Mouse (Mus musculus): ENCODE measurements around the gene Gm20388. TPM values are rescaled to one million over a fixed set of nuclear protein-coding genes. Genes with fewer than 3 reads are reported as not detected.

The Gm20388 gene
- polyA plus RNA-seq, 1 experiment from 2014 or later, result not detected

GRCm38 (mm10) chr8:123858574-123858940 is 3947.9 kb downstream of the Gm20388 start:
- peak; percentile 52 for DNase-seq (ENCODE audit: low spot score)
- Histone ChIP-seq H3K27me3 (ENCODE audit: control insufficient read depth, insufficient read depth, low read length) (peaks cover 6% of the 10 kb centered on the region; the same call in 1 of the 2 replicates), H3K4me3 (replicated peaks; ENCODE audit: low read length) (peak overlapping the region; percentile 94), H3K9me3 (ENCODE audit: control insufficient read depth, low read length) (no peaks in the 10 kb centered on the region), H3K4me2 (replicated peaks) (peak overlapping the region; percentile 94), H3K4me1 (replicated peaks; ENCODE audit: control insufficient read depth, insufficient read depth, low read length) (peaks cover 15% of the 10 kb centered on the region), H3K27ac (0 out of 2 replicates have a peak overlapping the region, but pooled peaks have one; percentile 86), H3K9ac (peak overlapping the region; percentile 91), H3K36me3 (replicated peaks; ENCODE audit: control insufficient read depth, insufficient read depth) (no peaks in the 10 kb centered on the region)
- no peak for ATAC-seq (ENCODE audit: low FRiP score)
- WGBS, result under 1% methylated on average over 17 of the region's 17 CpGs

GRCm38 (mm10) chr8:123858941-123859647 is 3948.5 kb downstream of the Gm20388 start:
- H3K36me3 ChIP-seq (replicated peaks; ENCODE audit: control insufficient read depth, insufficient read depth), result no peaks in the 10 kb centered on the region
- ATAC-seq (ENCODE audit: low FRiP score) (peak; percentile 96), DNase-seq (ENCODE audit: low spot score) (peak; percentile 86)
- H3K4me2 ChIP-seq (replicated peaks), result peak overlapping the region; percentile 94
- peak overlapping the region; percentile 94 for H3K4me3 ChIP-seq (replicated peaks; ENCODE audit: low read length)
- H3K27me3 ChIP-seq (ENCODE audit: control insufficient read depth, insufficient read depth, low read length), result peaks cover 6% of the 10 kb centered on the region; the same call in 1 of the 2 replicates
- no peaks in the 10 kb centered on the region for H3K9me3 ChIP-seq (ENCODE audit: control insufficient read depth, low read length)
- WGBS, result 1% methylated on average over 79 of the region's 79 CpGs
- peak overlapping the region; percentile 91 for H3K9ac ChIP-seq
- peaks cover 15% of the 10 kb centered on the region for H3K4me1 ChIP-seq (replicated peaks; ENCODE audit: control insufficient read depth, insufficient read depth, low read length)
- H3K27ac ChIP-seq, result peak overlapping the region; percentile 86

GRCm38 (mm10) chr8:123859648-123860259 is 3949.1 kb downstream of the Gm20388 start, which contains the start of gene Ccsap:
TSS of gene Ccsap (minus strand) at chr8:123860209.
- Histone ChIP-seq H3K9ac (peak within 1 kb of the TSS; percentile 91), H3K4me1 (replicated peaks; ENCODE audit: control insufficient read depth, insufficient read depth, low read length) (peaks cover 15% of the 10 kb centered on the region), H3K4me3 (replicated peaks; ENCODE audit: low read length) (peak within 1 kb of the TSS; percentile 94), H3K36me3 (replicated peaks; ENCODE audit: control insufficient read depth, insufficient read depth) (no peaks in the 10 kb centered on the region), H3K4me2 (replicated peaks) (peak within 1 kb of the TSS; percentile 94), H3K27ac (peak within 1 kb of the TSS; percentile 86), H3K27me3 (ENCODE audit: control insufficient read depth, insufficient read depth, low read length) (peaks cover 6% of the 10 kb centered on the region; the same call in 1 of the 2 replicates), H3K9me3 (ENCODE audit: control insufficient read depth, low read length) (no peaks in the 10 kb centered on the region)
- ATAC-seq (ENCODE audit: low FRiP score) (no peak; the same call in none of the 2 replicates), DNase-seq (ENCODE audit: low spot score) (no peak)
- WGBS, result 2% methylated on average over 48 of the region's 48 CpGs

GRCm38 (mm10) chr8:123860386-123860785 is 3949.7 kb downstream of the Gm20388 start:
- Histone ChIP-seq H3K9ac (peak overlapping the region; percentile 91; the same call in 1 of the 2 replicates), H3K4me2 (replicated peaks) (peak overlapping the region; percentile 94), H3K27me3 (ENCODE audit: control insufficient read depth, insufficient read depth, low read length) (peaks cover 9% of the 10 kb centered on the region; the same call in 1 of the 2 replicates), H3K27ac (no peak overlapping the region), H3K9me3 (ENCODE audit: control insufficient read depth, low read length) (no peaks in the 10 kb centered on the region), H3K4me1 (replicated peaks; ENCODE audit: control insufficient read depth, insufficient read depth, low read length) (peaks cover 15% of the 10 kb centered on the region), H3K4me3 (replicated peaks; ENCODE audit: low read length) (peak overlapping the region; percentile 94), H3K36me3 (replicated peaks; ENCODE audit: control insufficient read depth, insufficient read depth) (no peaks in the 10 kb centered on the region)
- 71% methylated on average over 4 of the region's 4 CpGs for WGBS
- ATAC-seq (ENCODE audit: low FRiP score) (no peak), DNase-seq (ENCODE audit: low spot score) (no peak)

- peaks cover 9% of the 10 kb centered on the region; the same call in 1 of the 2 replicates for H3K27me3 ChIP-seq (ENCODE audit: control insufficient read depth, insufficient read depth, low read length)
- DNase-seq (ENCODE audit: low spot score), result no peak
- H3K9me3 ChIP-seq (ENCODE audit: control insufficient read depth, low read length), result no peaks in the 10 kb centered on the region
- no peak overlapping the region for H3K27ac ChIP-seq
- no peak overlapping the region for H3K4me3 ChIP-seq (replicated peaks; ENCODE audit: low read length)
- no peak for ATAC-seq (ENCODE audit: low FRiP score)
- H3K4me1 ChIP-seq (replicated peaks; ENCODE audit: control insufficient read depth, insufficient read depth, low read length), result no peaks in the 10 kb centered on the region
- no peaks in the 10 kb centered on the region for H3K36me3 ChIP-seq (replicated peaks; ENCODE audit: control insufficient read depth, insufficient read depth)
- H3K4me2 ChIP-seq (replicated peaks), result no peak overlapping the region
- H3K9ac ChIP-seq, result no peak overlapping the region
- 87% methylated on average over 7 of the region's 7 CpGs for WGBS
These were observed 3955.1 kb downstream of the Gm20388 start for GRCm38 (mm10) chr8:123865786-123866185.

GRCm38 (mm10) chr8:123866971-123867370 is 3956.3 kb downstream of the Gm20388 start:
- Histone ChIP-seq H3K9me3 (ENCODE audit: control insufficient read depth, low read length) (no peaks in the 10 kb centered on the region), H3K4me3 (replicated peaks; ENCODE audit: low read length) (no peak overlapping the region), H3K27ac (no peak overlapping the region), H3K9ac (no peak overlapping the region), H3K4me2 (replicated peaks) (no peak overlapping the region), H3K27me3 (ENCODE audit: control insufficient read depth, insufficient read depth, low read length) (peaks cover 9% of the 10 kb centered on the region; the same call in 1 of the 2 replicates), H3K4me1 (replicated peaks; ENCODE audit: control insufficient read depth, insufficient read depth, low read length) (no peaks in the 10 kb centered on the region), H3K36me3 (replicated peaks; ENCODE audit: control insufficient read depth, insufficient read depth) (no peaks in the 10 kb centered on the region)
- no peak for DNase-seq (ENCODE audit: low spot score)
- WGBS, result 33% methylated on average over 5 of the region's 5 CpGs
- no peak for ATAC-seq (ENCODE audit: low FRiP score)

- no peak overlapping the region for H3K4me2 ChIP-seq (replicated peaks)
- ATAC-seq (ENCODE audit: low FRiP score) (no peak), DNase-seq (ENCODE audit: low spot score) (no peak)
- H3K4me1 ChIP-seq (replicated peaks; ENCODE audit: control insufficient read depth, insufficient read depth, low read length), result no peaks in the 10 kb centered on the region
- H3K9me3 ChIP-seq (ENCODE audit: control insufficient read depth, low read length), result no peaks in the 10 kb centered on the region
- H3K4me3 ChIP-seq (replicated peaks; ENCODE audit: low read length), result no peak overlapping the region
- no peak overlapping the region for H3K9ac ChIP-seq
- H3K36me3 ChIP-seq (replicated peaks; ENCODE audit: control insufficient read depth, insufficient read depth), result no peaks in the 10 kb centered on the region
- no peak overlapping the region for H3K27ac ChIP-seq
- no peaks in the 10 kb centered on the region for H3K27me3 ChIP-seq (ENCODE audit: control insufficient read depth, insufficient read depth, low read length)
- 82% methylated on average over 9 of the region's 9 CpGs for WGBS
These were observed 3961.4 kb downstream of the Gm20388 start for GRCm38 (mm10) chr8:123872048-123872447.

- DNase-seq (ENCODE audit: low spot score) (no peak), ATAC-seq (ENCODE audit: low FRiP score) (no peak)
- Histone ChIP-seq H3K27ac (no peak overlapping the region), H3K9ac (no peak overlapping the region), H3K4me1 (replicated peaks; ENCODE audit: control insufficient read depth, insufficient read depth, low read length) (no peaks in the 10 kb centered on the region), H3K27me3 (ENCODE audit: control insufficient read depth, insufficient read depth, low read length) (no peaks in the 10 kb centered on the region), H3K36me3 (replicated peaks; ENCODE audit: control insufficient read depth, insufficient read depth) (no peaks in the 10 kb centered on the region), H3K4me2 (replicated peaks) (no peak overlapping the region), H3K4me3 (replicated peaks; ENCODE audit: low read length) (no peak overlapping the region), H3K9me3 (ENCODE audit: control insufficient read depth, low read length) (no peaks in the 10 kb centered on the region)
- 87% methylated on average over 6 of the region's 6 CpGs for WGBS
These were observed 3962.7 kb downstream of the Gm20388 start for GRCm38 (mm10) chr8:123873364-123873763.

GRCm38 (mm10) chr8:123874324-123874723 is 3963.7 kb downstream of the Gm20388 start:
- Histone ChIP-seq H3K4me2 (replicated peaks) (no peak overlapping the region), H3K36me3 (replicated peaks; ENCODE audit: control insufficient read depth, insufficient read depth) (no peaks in the 10 kb centered on the region), H3K9me3 (ENCODE audit: control insufficient read depth, low read length) (no peaks in the 10 kb centered on the region), H3K27ac (no peak overlapping the region), H3K4me1 (replicated peaks; ENCODE audit: control insufficient read depth, insufficient read depth, low read length) (no peaks in the 10 kb centered on the region), H3K9ac (no peak overlapping the region), H3K27me3 (ENCODE audit: control insufficient read depth, insufficient read depth, low read length) (no peaks in the 10 kb centered on the region), H3K4me3 (replicated peaks; ENCODE audit: low read length) (no peak overlapping the region)
- 72% methylated on average over 11 of the region's 11 CpGs for WGBS
- no peak for ATAC-seq (ENCODE audit: low FRiP score)
- no peak for DNase-seq (ENCODE audit: low spot score)
